Mouse (Mus musculus): ENCODE data around the gene Unc79.

Gene Unc79

DNA sequence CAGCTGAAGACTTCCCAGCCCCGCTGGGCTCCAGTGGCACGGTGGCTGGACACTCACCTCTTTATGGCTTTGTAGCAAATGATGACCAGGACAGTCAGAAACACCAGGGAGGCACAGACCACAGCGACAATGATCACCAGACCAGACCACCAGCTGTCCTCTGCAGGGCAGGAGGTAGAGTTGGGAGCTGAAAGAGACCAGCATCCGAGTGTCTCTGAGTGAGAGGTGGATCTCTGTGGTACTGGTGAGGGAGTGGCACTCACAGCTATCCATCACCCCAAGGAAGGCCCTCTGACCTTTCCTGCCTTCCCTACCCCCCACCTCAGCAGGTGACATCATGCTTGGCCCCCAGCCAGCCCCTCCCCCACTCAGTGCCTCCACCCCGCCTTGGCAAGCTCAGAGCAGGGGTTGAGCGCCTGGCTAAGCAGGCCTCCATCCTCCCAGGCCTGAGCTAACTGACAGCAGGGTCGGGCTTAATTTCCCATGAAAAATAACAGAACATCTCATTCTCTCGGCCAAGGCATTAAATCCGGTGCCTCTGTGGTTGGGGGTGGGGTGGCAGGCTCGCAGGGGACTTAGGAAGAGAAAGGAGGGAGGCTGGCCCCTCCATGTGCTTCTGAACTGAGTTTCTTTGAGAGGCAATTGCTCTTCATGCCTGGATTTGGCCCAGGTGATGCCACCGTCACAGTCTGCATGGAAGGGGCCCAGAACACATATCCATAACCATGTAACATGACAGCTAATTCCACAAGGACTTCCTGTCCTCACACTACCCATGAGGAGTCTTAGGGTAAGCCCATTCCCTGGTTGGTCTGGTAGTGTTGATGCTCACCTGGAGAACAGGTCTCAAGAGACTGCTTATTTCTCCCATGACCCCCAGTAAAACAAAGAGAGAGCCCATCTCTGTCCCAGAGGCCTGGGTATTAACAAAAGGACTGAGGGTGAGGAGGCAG is 254.2 kb downstream of the Unc79 start:
- DNase-seq (ENCODE audit: low read depth, low spot score), result peak; percentile 65

DNA sequence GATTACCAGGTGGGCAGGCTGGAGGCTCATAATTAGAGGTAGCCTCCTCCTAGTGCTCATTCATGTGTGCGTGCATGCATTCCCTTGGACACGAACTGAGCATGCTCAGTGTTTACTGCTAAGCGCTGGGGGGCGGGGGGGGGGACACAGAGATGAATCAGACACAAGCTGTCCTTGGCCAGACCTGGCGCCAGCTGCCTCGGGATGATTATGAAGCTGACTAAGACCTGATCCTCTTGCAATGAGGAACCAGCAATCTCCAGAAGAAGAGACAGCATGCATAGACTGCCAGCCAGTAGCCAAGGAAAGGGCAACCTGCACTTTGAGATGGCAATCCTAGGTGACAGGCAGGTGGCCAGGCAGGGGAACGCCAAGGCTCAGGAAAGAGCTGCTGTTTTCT is 256.9 kb downstream of the Unc79 start:
- no peak for DNase-seq (ENCODE audit: low read depth, low spot score)

DNA sequence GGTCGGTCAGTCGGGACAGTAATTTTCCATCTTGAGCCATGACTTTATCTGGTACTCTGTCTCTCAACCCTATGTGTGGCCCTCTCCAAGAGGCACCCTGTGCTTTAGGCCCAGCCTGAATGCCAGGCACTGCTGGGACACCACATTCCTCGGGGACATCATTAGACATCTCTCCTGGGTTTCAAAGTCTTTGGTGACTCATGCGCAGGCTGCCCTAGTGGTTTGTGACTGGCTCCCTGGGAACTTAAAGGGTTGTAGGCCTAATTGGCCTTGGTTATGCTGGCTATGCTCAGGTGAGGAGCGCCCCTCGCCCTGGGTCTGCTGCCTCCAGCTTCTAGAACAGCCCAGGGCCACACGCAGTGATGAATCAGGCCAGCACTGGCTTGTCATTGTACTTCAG is 260.9 kb downstream of the Unc79 start:
- DNase-seq (ENCODE audit: low read depth, low spot score), result no peak

GRCm38 (mm10) chr12:103211078-103211477 is 262.4 kb downstream of the Unc79 start:
- no peak for DNase-seq (ENCODE audit: low read depth, low spot score)

DNA sequence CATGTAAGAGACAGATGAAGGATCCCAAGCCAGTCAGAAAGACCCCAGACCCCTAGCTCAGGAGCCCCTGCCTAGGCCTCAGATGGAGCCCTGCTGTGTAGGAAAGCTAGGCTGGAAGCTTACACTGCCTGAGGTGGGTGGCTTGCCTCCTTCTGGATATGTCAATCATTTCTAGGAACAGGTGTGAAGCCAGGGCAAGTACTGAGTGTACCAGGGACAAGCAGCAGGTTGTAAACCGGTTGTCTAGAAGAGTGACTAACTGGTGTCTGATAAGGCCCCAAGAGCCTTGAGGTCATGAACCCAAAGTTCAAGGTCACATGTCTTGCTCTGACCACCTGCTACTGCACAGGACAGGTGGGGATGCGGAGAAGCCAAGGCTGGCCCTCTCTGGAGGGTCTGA is 264.9 kb downstream of the Unc79 start:
- no peak for DNase-seq (ENCODE audit: low read depth, low spot score)

DNA sequence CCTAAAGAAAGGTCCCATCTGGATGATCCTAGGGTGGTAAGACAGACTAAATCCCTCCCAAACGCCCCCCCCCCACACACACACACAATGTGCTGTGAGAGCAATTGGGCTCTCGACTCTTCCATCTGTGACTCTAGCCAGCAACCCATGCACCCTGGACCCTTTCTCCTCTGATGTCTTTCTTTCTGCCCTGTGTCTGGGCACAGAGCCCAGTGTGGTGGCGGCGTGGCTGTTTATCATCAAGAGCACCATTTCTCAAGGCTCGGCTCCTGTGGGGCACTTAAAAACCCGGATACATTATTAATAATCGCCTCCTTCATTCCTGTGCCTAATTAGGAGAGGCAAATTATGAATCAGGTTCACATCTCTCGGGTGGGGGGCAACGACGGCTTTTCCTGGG is 265.6 kb downstream of the Unc79 start:
- DNase-seq (ENCODE audit: low read depth, low spot score), result no peak

DNA sequence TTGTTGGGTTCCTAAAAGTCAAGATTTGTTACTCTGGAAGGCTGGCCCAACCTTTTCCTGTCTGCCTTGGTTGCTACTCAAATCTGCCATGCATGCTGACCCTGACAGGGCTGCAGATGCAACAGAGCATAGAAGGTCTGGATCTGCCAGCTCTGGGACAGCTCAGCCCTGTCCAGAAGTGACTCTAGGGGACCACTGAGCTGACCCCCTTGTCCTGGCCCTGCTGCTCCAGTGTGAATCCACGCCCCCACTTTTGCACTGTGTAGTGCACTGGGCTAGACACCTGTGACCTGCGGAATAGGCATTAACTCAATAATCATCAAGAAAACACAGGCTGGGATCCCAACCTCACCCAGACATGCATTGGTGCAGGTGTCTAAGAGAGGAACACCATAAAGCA is 266.1 kb downstream of the Unc79 start:
- no peak for DNase-seq (ENCODE audit: low read depth, low spot score)

DNA sequence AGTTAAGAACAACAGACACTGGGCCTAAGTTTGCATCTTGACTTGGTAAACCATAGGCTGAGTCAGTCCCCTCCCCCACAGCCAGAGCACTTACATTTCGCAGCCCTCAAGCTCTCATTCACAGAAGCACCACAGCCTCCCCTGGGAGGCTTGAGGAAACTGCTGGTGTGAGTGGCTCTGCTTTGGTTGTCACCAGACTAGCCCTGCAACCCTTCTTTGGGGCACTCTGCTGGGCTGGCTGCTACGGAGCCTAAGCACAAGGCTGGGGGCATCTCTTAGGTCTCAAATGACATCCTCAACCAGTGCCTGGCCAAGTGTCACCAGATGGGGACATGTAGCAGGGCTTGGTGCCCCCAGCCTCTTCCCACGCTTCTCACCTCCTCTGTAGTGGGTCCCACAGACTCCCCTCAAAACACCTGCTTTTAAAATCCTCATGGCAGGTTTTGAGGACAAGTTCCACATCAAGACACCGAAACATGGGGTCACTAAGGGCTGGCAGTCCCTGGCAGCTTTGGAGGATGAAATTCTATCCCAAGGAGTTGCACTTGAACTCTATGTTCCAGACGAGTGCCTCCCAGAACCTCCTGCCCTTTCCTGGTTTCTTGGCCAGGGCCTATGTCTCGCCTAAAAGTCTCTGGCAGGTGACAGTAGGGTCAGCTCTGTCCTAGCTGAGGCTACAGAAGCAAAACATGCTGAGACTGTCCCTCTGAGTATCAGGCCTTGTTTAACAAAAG is 267.4 kb downstream of the Unc79 start:
- peak; percentile 19 for DNase-seq (ENCODE audit: low read depth, low spot score)

GRCm38 (mm10) chr12:103223671-103224070 is 275.0 kb downstream of the Unc79 start:
- DNase-seq (ENCODE audit: low read depth, low spot score), result no peak

DNA sequence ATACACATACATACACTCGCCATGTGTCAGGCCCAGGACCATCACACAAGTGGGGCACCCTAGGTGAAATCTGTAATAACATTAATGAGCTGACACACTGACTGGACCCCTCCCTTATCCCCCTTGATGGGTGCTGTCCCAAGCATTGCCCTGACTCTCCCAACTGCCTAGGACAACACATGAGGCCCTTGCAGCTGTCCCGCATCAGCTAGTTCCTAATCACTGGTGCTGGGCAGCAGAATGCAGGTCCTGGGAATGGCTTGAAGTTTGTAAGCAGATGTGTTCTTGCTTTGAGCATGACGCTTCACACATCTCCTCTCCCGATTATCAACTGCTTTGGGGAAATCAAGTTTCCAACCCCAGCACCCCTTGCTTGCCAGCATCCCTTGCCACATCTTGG is 277.5 kb downstream of the Unc79 start:
- no peak for DNase-seq (ENCODE audit: low read depth, low spot score)

GRCm38 (mm10) chr12:103229058-103229457 is 280.4 kb downstream of the Unc79 start:
- DNase-seq (ENCODE audit: low read depth, low spot score), result no peak

Measured in mesoderm, embryonic 11.5 days (tissue).